Mouse (Mus musculus) spleen, postnatal 4 days (tissue): ENCODE data around the gene Gm49486.

Experiments
- DNase-seq, 2 experiments: peaks; one replicate each; pipeline ENCODE4 v3.0.0; 2022; ENCODE audit warnings: low spot score in 2 of 2

The Gm49486 gene

GRCm38 (mm10) chr15:79270317-79271123, 41.3 kb downstream of the Gm49486 start:
- DNase-seq, result peak; percentile 75 to 85

DNA sequence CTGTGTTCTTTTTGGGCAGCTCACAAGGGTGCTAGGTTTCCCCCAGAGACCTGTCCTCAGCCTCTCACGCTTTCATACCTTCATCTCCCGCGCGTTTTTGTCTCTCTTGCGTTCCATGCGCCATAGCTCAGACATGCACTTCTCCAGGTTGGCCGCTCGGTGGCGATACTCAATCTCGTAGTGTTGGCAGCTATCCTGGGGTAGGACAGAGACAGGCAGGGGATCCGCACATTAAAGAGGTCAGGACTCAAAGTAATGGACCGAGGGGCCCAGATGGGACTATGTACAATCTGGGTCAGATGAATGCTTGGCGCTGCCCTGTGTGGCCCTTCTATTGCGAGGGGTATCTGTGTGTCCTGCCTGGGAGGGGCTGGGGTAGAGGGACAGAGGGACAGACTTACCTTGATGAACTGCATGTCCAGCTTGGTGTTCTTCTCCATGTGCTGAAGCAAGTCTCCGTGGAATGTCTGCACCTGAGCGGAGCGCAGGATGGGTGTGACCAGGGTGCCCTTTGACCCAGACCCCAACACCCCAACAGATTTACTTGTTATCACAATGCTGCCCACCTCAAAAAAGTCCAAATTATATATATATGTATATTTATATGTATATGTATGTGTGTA, 42.0 kb downstream of the Gm49486 start:
- DNase-seq, result peak; percentile 40 to 80

GRCm38 (mm10) chr15:79273020-79273419, 43.8 kb downstream of the Gm49486 start:
- no peak for DNase-seq

- DNase-seq, result peak in 1 of 2 experiments; percentile 53
These were observed 48.5 kb downstream of the Gm49486 start for GRCm38 (mm10) chr15:79277728-79278127.

DNA sequence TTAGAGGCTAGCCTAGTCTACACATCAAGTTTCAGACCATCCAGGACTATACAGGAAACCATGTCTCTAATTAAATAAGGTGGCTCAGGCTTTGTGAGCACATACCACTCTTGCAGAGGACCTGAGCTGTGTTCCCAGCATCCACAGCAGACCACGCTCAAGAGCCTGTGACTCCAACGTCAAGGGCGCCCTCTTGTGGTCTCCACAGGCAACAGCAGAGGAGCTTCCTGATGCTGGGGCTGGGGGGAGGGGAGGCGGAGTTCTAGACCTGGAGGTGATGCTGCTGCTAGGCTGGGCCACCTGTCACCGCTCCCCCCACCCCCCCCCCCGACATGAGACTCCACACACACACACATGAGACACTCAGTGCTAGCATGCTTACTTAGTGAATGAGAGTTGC, 51.0 kb downstream of the Gm49486 start:
- DNase-seq, result peak in 1 of 2 experiments; percentile 75

GRCm38 (mm10) chr15:79280850-79281249, 51.7 kb downstream of the Gm49486 start:
- peak in 1 of 2 experiments; percentile 62 for DNase-seq

- DNase-seq, result peak; percentile 41 to 68
These were observed 52.2 kb downstream of the Gm49486 start for GRCm38 (mm10) chr15:79281389-79281788.

DNA sequence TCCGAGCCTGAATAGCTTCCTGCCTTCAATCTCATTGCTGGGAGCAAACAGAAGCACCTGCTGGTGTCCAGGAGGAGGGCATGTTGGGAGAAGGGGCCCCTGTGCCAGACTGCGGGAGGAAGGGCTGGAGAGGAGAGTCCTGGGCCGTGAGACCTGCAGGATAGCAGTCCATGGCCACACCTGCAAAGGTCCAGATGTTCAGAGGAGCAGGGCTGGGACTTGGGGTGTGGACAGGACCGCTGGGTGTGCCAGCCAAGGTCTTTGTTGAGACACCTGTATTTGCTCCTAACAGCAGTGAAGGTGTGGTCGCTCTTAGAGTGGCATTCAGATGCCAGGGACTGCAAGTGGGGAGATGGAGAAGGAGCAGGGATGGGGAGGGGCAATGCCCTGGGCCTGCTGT, 53.2 kb downstream of the Gm49486 start:
- peak in 1 of 2 experiments; percentile 59 for DNase-seq

DNA sequence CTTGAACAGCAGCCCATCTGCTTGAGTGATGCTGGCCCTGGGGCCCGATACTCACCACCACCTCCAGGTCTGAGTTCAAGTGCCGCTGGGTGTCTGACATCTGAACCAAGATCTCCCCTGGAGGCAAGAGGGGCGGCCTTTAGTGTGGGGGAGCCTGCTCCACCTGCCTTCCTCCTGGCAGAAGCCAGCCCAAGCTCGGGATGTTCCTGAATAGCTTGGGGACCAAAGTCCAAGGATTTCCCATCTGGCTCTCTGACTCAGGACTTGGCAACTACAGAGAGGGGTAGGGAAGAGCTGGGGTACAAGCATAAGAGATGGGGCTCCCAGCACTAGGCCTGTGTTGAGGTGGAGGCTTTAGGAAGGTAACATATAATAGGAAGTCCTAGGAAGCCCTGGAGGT, 54.2 kb downstream of the Gm49486 start:
- DNase-seq, result no peak

DNA sequence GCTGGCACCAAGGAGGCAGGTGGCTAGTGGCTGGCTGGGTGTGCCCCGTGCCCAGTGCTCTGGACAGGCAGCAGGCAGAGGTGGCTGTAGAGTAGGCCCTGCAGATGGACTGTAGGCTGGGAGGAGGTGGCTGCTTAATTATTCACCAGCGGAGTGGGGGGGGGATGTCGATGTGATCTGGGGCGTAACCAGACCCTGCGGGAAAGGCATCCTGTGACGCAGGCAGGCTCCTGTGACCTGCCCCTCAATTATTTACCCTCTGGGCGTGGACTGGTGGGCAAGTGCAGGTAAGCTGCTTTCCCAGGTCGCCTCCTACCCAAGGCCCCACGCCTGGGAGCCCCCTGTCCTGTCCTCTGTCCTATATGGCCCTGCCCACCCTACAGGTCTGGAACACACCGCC, 56.2 kb downstream of the Gm49486 start, which contains the start of gene Baiap2l2:
Gene Baiap2l2, minus strand, starts transcription at position 139 of the 400 bp plus-strand sequence.
- DNase-seq, result peak in 1 of 2 experiments; percentile 60

- DNase-seq, result peak in 1 of 2 experiments; percentile 57
These were observed 57.0 kb downstream of the Gm49486 start for GRCm38 (mm10) chr15:79286141-79286540.

- DNase-seq, result peak in 1 of 2 experiments; percentile 56
These were observed 57.9 kb downstream of the Gm49486 start for GRCm38 (mm10) chr15:79287091-79287490.

DNA sequence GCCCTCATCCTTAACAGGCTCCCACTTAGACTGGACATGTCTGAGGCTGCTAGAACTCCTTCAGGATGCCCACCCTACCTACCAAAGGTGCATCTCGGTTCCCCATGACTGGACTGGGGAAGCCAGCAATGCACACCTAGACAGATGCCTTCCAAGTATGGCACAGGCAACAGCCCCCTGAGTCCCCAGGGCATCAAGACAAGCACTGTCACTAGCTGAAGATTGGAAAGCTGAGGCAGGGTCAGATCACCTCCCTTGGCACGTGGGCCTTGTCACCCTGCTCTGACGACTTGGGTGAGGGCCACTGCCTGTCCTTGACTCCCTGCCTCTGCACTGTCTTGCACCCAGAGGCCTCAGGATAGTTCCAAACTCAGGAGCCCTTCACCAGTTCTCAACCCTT, 59.2 kb downstream of the Gm49486 start:
- DNase-seq, result peak in 1 of 2 experiments; percentile 51

DNA sequence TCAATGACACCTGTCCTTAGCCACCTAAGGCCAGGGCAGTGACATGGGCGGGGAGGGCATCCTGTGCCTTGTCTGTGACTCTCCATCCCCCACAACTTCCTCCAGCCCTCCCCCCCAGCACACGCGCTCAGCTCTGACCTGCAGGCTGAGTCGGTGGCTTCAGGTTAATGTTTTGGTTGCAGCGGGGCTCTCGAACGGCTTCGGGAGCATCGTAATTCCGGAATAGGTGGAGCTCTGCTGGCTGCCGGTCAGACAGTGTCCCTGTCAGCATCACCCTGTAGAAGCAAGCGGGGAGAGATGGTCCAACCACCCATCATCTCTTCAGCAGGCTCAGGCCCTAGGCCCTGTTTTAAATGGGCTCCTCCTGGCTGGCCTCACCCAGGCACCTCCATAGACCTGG, 60.2 kb downstream of the Gm49486 start:
- DNase-seq, result peak in 1 of 2 experiments; percentile 55

DNA sequence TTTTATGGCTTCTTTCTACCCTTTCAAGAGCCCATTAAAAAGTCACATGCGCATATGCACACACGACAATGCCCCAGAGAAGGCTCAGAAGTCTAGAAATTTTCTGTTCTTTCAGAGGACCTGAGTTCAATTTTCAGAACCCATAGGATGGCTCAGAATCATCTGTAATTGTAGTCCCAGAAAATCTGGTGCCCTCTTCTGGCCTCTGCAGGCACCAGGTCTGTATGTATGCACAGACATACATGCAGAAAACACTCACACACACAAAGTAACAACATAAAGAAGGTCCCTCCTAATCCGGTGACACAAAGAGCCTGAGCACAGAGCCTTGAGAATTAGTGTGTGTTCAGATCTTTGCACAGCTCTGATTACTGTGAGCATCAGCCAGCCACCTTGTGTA, 61.1 kb downstream of the Gm49486 start:
- no peak for DNase-seq

- no peak for DNase-seq
These were observed 63.6 kb downstream of the Gm49486 start for GRCm38 (mm10) chr15:79292779-79293178.

DNA sequence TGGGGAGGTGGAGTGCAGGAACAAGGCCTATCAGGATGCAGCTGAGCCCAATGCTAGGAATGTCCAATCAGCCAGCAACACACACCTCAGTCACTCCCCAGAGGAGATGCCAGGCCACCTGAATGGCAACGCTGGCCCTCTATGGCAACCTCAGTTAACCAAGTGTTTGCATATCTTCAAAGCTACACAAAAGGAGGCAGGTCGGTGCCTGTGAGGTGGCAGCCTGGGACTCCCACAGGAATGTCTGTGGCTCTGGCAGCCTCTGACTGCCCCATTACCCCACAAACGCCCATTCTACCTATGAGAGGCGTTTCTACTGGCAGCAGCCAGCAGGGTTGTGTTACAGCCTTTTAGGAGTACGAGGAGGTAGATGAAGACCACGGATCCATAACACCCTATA, 69.4 kb downstream of the Gm49486 start:
- no peak for DNase-seq

DNA sequence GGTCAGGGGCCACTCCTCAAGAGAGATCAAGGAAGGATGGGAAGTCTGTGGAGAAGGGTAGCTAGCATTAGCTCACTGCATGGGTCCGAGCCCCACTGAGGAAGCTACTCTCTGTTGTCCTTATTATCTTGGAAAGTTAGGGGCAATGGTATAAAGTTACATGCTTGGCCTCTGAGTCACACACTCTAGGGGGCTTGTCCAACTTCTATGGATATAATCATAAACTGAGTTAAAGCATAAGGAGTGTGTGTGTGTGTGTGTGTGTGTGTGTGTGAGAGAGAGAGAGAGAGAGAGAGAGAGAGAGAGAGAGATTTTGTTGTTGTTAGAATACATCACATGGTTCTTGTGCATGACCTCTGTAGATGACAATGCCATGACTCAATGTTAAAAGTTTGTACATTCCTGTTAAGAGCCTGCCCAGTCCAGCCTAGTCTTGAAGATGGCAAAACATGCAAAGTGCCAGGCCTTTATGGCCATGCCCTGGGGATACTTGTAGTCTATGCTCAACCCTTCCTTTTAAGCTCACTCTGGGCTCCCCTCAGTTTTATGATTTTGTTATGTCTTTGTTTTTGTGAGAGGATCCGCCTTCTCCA, 70.5 kb downstream of the Gm49486 start:
- DNase-seq, result no peak

- no peak for DNase-seq
These were observed 74.5 kb downstream of the Gm49486 start for GRCm38 (mm10) chr15:79303725-79304124.

DNA sequence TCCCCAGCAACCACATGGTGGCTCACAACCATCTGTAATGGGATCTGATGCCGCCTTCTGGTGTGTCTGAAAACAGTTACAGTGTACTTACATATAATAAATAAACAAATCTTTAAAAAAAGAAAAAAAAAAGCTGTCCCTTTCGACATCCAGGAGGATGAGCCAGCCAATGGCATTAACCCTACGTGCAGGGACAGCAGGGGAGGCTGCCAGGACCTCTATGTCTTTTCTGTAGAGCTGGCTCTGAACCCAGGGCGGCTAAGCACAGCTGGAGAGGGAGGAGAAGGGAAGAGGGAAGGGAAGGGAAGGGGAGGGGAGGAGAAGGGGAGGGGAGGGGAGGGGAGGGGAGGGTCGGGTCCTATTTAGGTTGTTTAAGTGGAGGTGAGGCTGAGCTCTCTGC, 75.6 kb downstream of the Gm49486 start:
- no peak for DNase-seq

- DNase-seq, result no peak
These were observed 76.9 kb downstream of the Gm49486 start for GRCm38 (mm10) chr15:79306043-79306637.
